Mouse (Mus musculus): ENCODE measurements around the gene Espn. TPM values are rescaled to one million over a fixed set of nuclear protein-coding genes. Genes with fewer than 3 reads are reported as not detected.

Espn gene
- polyA plus RNA-seq, 1 experiment from 2014 or later: 10.5 TPM

DNA sequence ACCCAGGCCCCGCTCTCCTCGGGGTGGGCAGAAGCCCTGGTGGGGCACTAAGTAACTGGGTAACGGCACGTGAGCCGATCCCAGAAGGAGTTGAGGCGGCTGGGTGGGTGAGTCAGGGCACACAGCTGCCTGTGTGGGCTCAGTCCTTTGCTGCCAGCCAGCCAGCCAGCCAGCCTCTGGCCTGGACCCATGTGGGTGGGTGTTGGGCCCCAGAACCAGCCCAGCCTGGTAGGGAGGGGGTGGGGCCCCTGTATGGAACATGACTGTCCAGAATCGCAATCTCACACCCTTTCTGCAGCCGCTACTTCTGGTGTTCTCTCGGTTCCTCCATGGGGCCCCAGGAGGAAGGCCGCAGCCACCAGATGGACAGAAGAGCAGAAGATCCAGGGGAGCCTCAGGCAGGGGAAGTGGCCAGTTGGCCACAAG, 74.1 kb downstream of the Espn start:
- Histone ChIP-seq H3K27ac (ENCODE audit: low read length) (no peak overlapping the region), H3K4me1 (ENCODE audit: control insufficient read depth, insufficient read depth, low read length) (no peaks in the 10 kb centered on the region), H3K9me3 (ENCODE audit: control insufficient read depth, low read depth, low read length) (no peaks in the 10 kb centered on the region), H3K27me3 (ENCODE audit: control insufficient read depth, insufficient read depth, low read length) (no peaks in the 10 kb centered on the region), H3K9ac (replicated peaks; ENCODE audit: low read depth, low read length) (no peak overlapping the region), H3K4me3 (ENCODE audit: low read depth, low read length) (no peak overlapping the region), H3K36me3 (ENCODE audit: control insufficient read depth, insufficient read depth, low read length) (no peaks in the 10 kb centered on the region), H3K4me2 (replicated peaks; ENCODE audit: low read depth, low read length) (no peak overlapping the region)
- ATAC-seq (ENCODE audit: insufficient number of reproducible peaks, insufficient read depth, low FRiP score, low read depth): no peak
- 90% methylated on average over 10 of the region's 10 CpGs for WGBS

DNA sequence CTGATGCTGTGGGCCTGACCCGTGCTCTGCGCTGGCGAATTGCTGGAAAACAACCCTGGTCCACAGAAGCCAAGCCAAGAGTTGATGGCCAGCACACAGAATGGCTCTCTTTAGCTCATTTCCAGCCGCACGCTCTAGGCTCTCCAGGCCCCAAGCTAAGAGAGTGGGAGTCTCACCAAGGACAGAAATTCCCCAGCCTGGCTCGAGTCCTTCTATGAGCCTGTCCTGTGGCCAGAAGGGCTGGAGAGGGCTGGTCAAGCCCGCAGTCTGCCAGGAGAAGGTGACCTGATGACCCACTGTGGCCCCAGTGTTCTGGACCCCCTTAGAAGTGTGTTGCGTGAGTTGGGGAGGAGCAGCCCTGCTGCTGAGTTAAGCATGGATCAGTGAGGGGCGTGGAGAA, 75.0 kb downstream of the Espn start:
- ATAC-seq (ENCODE audit: insufficient number of reproducible peaks, insufficient read depth, low FRiP score, low read depth): no peak
- H3K9ac ChIP-seq (replicated peaks; ENCODE audit: low read depth, low read length): no peak overlapping the region
- no peaks in the 10 kb centered on the region for H3K36me3 ChIP-seq (ENCODE audit: control insufficient read depth, insufficient read depth, low read length)
- H3K27ac ChIP-seq (ENCODE audit: low read length): no peak overlapping the region
- no peaks in the 10 kb centered on the region for H3K27me3 ChIP-seq (ENCODE audit: control insufficient read depth, insufficient read depth, low read length)
- no peaks in the 10 kb centered on the region for H3K9me3 ChIP-seq (ENCODE audit: control insufficient read depth, low read depth, low read length)
- peaks cover 3% of the 10 kb centered on the region; the same call in 1 of the 2 replicates for H3K4me1 ChIP-seq (ENCODE audit: control insufficient read depth, insufficient read depth, low read length)
- H3K4me3 ChIP-seq (ENCODE audit: low read depth, low read length): no peak overlapping the region
- 85% methylated on average over 9 of the region's 9 CpGs for WGBS
- H3K4me2 ChIP-seq (replicated peaks; ENCODE audit: low read depth, low read length): no peak overlapping the region

GRCm38 (mm10) chr4:152074548-152074947, 77.6 kb downstream of the Espn start:
- Histone ChIP-seq H3K4me3 (ENCODE audit: low read depth, low read length) (no peak overlapping the region), H3K9ac (replicated peaks; ENCODE audit: low read depth, low read length) (no peak overlapping the region), H3K4me2 (replicated peaks; ENCODE audit: low read depth, low read length) (no peak overlapping the region), H3K27ac (ENCODE audit: low read length) (no peak overlapping the region), H3K36me3 (ENCODE audit: control insufficient read depth, insufficient read depth, low read length) (no peaks in the 10 kb centered on the region), H3K27me3 (ENCODE audit: control insufficient read depth, insufficient read depth, low read length) (no peaks in the 10 kb centered on the region), H3K9me3 (ENCODE audit: control insufficient read depth, low read depth, low read length) (no peaks in the 10 kb centered on the region), H3K4me1 (ENCODE audit: control insufficient read depth, insufficient read depth, low read length) (peaks cover 7% of the 10 kb centered on the region; the same call in 1 of the 2 replicates)
- WGBS: 84% methylated on average over 9 of the region's 9 CpGs
- ATAC-seq (ENCODE audit: insufficient number of reproducible peaks, insufficient read depth, low FRiP score, low read depth): no peak

GRCm38 (mm10) chr4:152073715-152074114, 78.5 kb downstream of the Espn start:
- Histone ChIP-seq H3K27me3 (ENCODE audit: control insufficient read depth, insufficient read depth, low read length) (no peaks in the 10 kb centered on the region), H3K4me3 (ENCODE audit: low read depth, low read length) (no peak overlapping the region), H3K9ac (replicated peaks; ENCODE audit: low read depth, low read length) (no peak overlapping the region), H3K4me1 (ENCODE audit: control insufficient read depth, insufficient read depth, low read length) (peaks cover 7% of the 10 kb centered on the region; the same call in 1 of the 2 replicates), H3K4me2 (replicated peaks; ENCODE audit: low read depth, low read length) (no peak overlapping the region), H3K36me3 (ENCODE audit: control insufficient read depth, insufficient read depth, low read length) (no peaks in the 10 kb centered on the region), H3K9me3 (ENCODE audit: control insufficient read depth, low read depth, low read length) (no peaks in the 10 kb centered on the region), H3K27ac (ENCODE audit: low read length) (no peak overlapping the region)
- WGBS: 78% methylated on average over 6 of the region's 6 CpGs
- no peak for ATAC-seq (ENCODE audit: insufficient number of reproducible peaks, insufficient read depth, low FRiP score, low read depth)

- WGBS: 76% methylated on average over 10 of the region's 10 CpGs
- H3K27me3 ChIP-seq (ENCODE audit: control insufficient read depth, insufficient read depth, low read length): no peaks in the 10 kb centered on the region
- no peak overlapping the region for H3K27ac ChIP-seq (ENCODE audit: low read length)
- no peaks in the 10 kb centered on the region for H3K9me3 ChIP-seq (ENCODE audit: control insufficient read depth, low read depth, low read length)
- no peak overlapping the region for H3K9ac ChIP-seq (replicated peaks; ENCODE audit: low read depth, low read length)
- H3K4me1 ChIP-seq (ENCODE audit: control insufficient read depth, insufficient read depth, low read length): peaks cover 7% of the 10 kb centered on the region; the same call in 1 of the 2 replicates
- no peak overlapping the region for H3K4me2 ChIP-seq (replicated peaks; ENCODE audit: low read depth, low read length)
- ATAC-seq (ENCODE audit: insufficient number of reproducible peaks, insufficient read depth, low FRiP score, low read depth): no peak
- H3K36me3 ChIP-seq (ENCODE audit: control insufficient read depth, insufficient read depth, low read length): no peaks in the 10 kb centered on the region
- H3K4me3 ChIP-seq (ENCODE audit: low read depth, low read length): no peak overlapping the region
Observed at GRCm38 (mm10) chr4:152072655-152073054, 79.5 kb downstream of the Espn start.

- Histone ChIP-seq H3K27ac (ENCODE audit: low read length) (no peak within 1 kb of the TSS), H3K4me2 (replicated peaks; ENCODE audit: low read depth, low read length) (no peak within 1 kb of the TSS), H3K27me3 (ENCODE audit: control insufficient read depth, insufficient read depth, low read length) (no peaks in the 10 kb centered on the region), H3K9me3 (ENCODE audit: control insufficient read depth, low read depth, low read length) (no peaks in the 10 kb centered on the region), H3K36me3 (ENCODE audit: control insufficient read depth, insufficient read depth, low read length) (no peaks in the 10 kb centered on the region), H3K4me1 (ENCODE audit: control insufficient read depth, insufficient read depth, low read length) (peaks cover 7% of the 10 kb centered on the region; the same call in 1 of the 2 replicates), H3K9ac (replicated peaks; ENCODE audit: low read depth, low read length) (no peak within 1 kb of the TSS), H3K4me3 (ENCODE audit: low read depth, low read length) (no peak within 1 kb of the TSS)
- ATAC-seq (ENCODE audit: insufficient number of reproducible peaks, insufficient read depth, low FRiP score, low read depth): no peak
- 63% methylated on average over 10 of the region's 10 CpGs for WGBS
Observed at GRCm38 (mm10) chr4:152072121-152072601, 80.0 kb downstream of the Espn start, which contains the start of gene Plekhg5. Plekhg5 (plus strand) TSS chr4:152072498.

- H3K9me3 ChIP-seq (ENCODE audit: control insufficient read depth, low read depth, low read length): no peaks in the 10 kb centered on the region
- no peak for ATAC-seq (ENCODE audit: insufficient number of reproducible peaks, insufficient read depth, low FRiP score, low read depth)
- 73% methylated on average over 11 of the region's 11 CpGs for WGBS
Observed at GRCm38 (mm10) chr4:152070494-152071396, 81.4 kb downstream of the Espn start.

More at GRCm38 (mm10) chr4:152070494-152071396, 81.4 kb downstream of the Espn start:
- no peak overlapping the region for H3K9ac ChIP-seq (replicated peaks; ENCODE audit: low read depth, low read length)
- no peak overlapping the region for H3K4me2 ChIP-seq (replicated peaks; ENCODE audit: low read depth, low read length)
- H3K27me3 ChIP-seq (ENCODE audit: control insufficient read depth, insufficient read depth, low read length): no peaks in the 10 kb centered on the region
- H3K27ac ChIP-seq (ENCODE audit: low read length): no peak overlapping the region
- H3K36me3 ChIP-seq (ENCODE audit: control insufficient read depth, insufficient read depth, low read length): no peaks in the 10 kb centered on the region
- no peak overlapping the region for H3K4me3 ChIP-seq (ENCODE audit: low read depth, low read length)
- H3K4me1 ChIP-seq (ENCODE audit: control insufficient read depth, insufficient read depth, low read length): peaks cover 7% of the 10 kb centered on the region; the same call in 1 of the 2 replicates
